Mouse (Mus musculus): Measurements from ENCODE around the gene Tmem138. TPM values are rescaled to one million over a fixed set of nuclear protein-coding genes. Genes with fewer than 3 reads are reported as not detected.

The Tmem138 gene
- polyA plus RNA-seq, 1 experiment = 16.0 TPM

DNA sequence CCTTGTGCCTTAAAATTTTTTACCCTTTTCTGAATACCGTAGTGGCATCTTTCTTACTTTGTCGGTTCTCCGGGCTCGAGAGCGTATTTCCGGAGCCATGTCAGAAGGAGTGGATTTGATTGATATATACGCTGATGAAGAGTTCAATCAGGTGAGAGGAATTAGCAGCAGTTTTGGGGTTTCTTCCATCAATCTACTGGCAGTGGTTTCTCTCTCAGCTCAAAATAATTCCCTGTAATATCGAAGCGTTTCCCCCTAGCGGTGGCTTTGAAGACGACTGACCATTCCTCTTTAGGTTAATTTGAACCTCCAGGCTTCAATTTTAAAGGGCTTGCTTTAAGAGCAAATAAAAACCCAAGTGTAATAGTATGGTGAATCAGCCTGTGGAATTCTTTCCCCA is 51.3 kb downstream of the Tmem138 start, which contains the start of gene Sdhaf2:
Gene Sdhaf2, minus strand, starts transcription at position 233 of the 400 bp plus-strand sequence.
- Histone ChIP-seq H3ac (ENCODE audit: control insufficient read depth, insufficient read length) (peak within 1 kb of the TSS; percentile 91), H3K4me3 (peak within 1 kb of the TSS; percentile 62), H3K27me3 (ENCODE audit: control insufficient read depth, insufficient read depth, insufficient read length) (no peaks in the 10 kb centered on the region), H3K36me3 (ENCODE audit: control insufficient read depth, insufficient read depth) (peaks cover 23% of the 10 kb centered on the region), H3K4me2 (ENCODE audit: low read depth) (peak within 1 kb of the TSS; percentile 87), H3K79me2 (ENCODE audit: control insufficient read depth, insufficient read depth) (peaks cover 84% of the 10 kb centered on the region)
- TF ChIP-seq TCF3 (IDR thresholded peaks at IDR 0.05; ENCODE audit: insufficient read length, low read depth) = no peak

DNA sequence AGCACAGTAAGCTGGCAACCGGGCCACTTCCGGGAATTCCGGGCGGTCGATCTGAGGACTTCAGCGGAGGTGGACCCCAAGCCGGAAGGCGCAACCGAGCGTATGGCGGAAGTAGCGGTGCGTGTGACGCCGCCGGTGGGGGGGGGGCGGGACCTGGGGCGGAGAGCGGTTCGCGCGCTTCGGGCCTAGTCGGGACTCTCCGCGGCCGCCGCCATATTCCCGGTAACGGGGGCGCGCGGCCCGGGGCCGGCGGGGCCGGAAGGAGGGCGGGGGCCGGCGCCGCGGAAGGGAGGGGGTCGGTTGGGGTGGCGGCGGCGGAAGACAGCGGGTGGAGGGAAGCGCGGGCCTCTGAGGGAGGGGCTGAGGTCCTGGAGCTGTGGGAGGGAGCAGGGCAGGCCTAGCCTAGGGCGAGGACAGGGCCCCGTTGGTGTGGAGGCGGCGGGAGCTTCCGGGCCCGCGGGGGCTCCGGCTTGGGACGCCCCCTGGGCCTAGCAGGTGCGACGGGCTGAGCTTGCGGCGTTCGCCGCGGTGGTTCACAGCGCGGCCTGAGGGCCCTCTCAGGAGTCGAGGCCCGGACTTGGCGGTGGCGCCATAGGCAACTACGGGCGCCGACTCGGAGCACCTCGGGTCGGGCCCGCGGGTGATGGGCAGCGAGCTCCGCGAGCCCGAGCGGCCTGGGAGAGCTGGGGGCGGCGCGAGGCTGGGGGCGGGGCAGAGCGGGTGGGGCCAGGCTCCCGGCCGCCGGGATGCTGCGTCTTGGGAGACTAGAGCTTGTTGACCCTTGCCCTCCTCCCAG is 51.9 kb downstream of the Tmem138 start, which contains the start of gene Cpsf7:
Gene Cpsf7, plus strand, starts transcription at position 161 of the 796 bp plus-strand sequence.
- Histone ChIP-seq H3K27me3 (ENCODE audit: control insufficient read depth, insufficient read depth, insufficient read length) (no peaks in the 10 kb centered on the region), H3K4me2 (ENCODE audit: low read depth) (peak within 1 kb of the TSS; percentile 87), H3K36me3 (ENCODE audit: control insufficient read depth, insufficient read depth) (peaks cover 17% of the 10 kb centered on the region), H3K4me3 (peak within 1 kb of the TSS; percentile 62), H3ac (ENCODE audit: control insufficient read depth, insufficient read length) (peak within 1 kb of the TSS; percentile 91), H3K79me2 (ENCODE audit: control insufficient read depth, insufficient read depth) (peaks cover 84% of the 10 kb centered on the region)
- TF ChIP-seq SRF (IDR thresholded peaks at IDR 0.05; ENCODE audit: control insufficient read depth, insufficient read length, low read depth) (no peak), MAX (IDR thresholded peaks at IDR 0.05; ENCODE audit: low read depth) (no peak), POLR2A (IDR thresholded peaks at IDR 0.05; ENCODE audit: insufficient read length, low read depth) (peak; percentile 43), POLR2AphosphoS2 (IDR thresholded peaks at IDR 0.05; ENCODE audit: insufficient read length, low read depth) (peak; percentile 39), MYOD1 (IDR thresholded peaks at IDR 0.05; ENCODE audit: control insufficient read depth in 1 of 3, insufficient read length in 2 of 3, low read depth in 2 of 3) (no peak), TCF3 (IDR thresholded peaks at IDR 0.05; ENCODE audit: insufficient read length, low read depth) (no peak), MYOG (IDR thresholded peaks at IDR 0.05; ENCODE audit: control insufficient read depth in 1 of 3, insufficient read depth in 1 of 3, insufficient read length in 2 of 3, low read depth in 2 of 3) (no peak)

DNA sequence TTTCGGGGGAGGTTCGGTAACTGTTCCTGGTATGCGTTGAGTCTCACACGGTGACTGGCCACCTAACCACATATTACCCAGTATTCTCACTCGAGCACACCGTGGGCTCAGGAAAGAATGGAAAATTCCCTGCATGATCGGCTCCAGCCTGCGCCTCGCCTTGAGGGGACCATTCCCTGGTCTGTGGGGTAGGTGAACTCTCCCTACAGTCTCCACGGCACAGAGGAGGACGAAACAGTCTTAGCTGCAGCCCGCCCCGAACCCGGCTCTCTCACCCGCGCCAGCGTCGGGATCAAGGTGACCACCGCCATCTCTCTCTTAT is 52.4 kb downstream of the Tmem138 start:
- Histone ChIP-seq H3K4me2 (ENCODE audit: low read depth) (peak overlapping the region; percentile 60), H3K79me2 (ENCODE audit: control insufficient read depth, insufficient read depth) (peaks cover 84% of the 10 kb centered on the region), H3K27me3 (ENCODE audit: control insufficient read depth, insufficient read depth, insufficient read length) (no peaks in the 10 kb centered on the region), H3K4me3 (peak overlapping the region; percentile 62), H3K36me3 (ENCODE audit: control insufficient read depth, insufficient read depth) (peaks cover 14% of the 10 kb centered on the region), H3ac (ENCODE audit: control insufficient read depth, insufficient read length) (peak overlapping the region; percentile 91)
- TF ChIP-seq MAX (IDR thresholded peaks at IDR 0.05; ENCODE audit: low read depth) = no peak
- TF ChIP-seq SRF (IDR thresholded peaks at IDR 0.05; ENCODE audit: control insufficient read depth, insufficient read length, low read depth) = peak; percentile 29
- TF ChIP-seq USF1 (IDR thresholded peaks at IDR 0.05; ENCODE audit: low read depth) = no peak

DNA sequence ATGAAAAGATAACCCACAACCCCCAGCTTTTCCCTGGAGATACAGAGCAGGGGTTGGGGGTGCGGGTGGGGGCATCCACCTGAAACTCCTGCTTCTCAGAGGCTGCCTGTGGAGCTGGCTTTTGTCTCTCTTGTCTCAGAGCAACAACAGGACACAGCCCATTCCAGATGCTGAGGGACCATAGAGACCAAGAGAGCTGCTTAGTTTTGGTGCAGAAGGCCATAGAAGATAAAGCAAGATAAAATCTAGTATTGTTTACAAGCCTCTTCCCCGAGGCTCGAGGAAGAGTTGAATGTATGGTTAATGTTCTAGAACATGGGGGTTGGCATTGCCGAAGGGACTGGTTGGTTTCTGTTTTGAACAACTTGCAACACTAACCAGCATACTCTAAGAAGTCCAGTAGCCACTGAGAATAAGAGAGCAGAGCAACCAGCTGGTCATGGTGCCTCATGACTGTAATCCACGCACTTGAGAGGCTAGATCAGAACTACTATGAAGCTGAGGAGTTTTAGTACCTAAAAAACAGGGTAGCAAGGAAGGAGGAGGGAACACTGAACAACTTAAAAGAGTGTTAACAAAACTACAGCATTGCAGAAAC is 53.6 kb downstream of the Tmem138 start:
- TF ChIP-seq MAX (IDR thresholded peaks at IDR 0.05; ENCODE audit: low read depth) = no peak
- TF ChIP-seq E2F4 (IDR thresholded peaks at IDR 0.05; ENCODE audit: insufficient read depth) = no peak
- Histone ChIP-seq H3K27me3 (ENCODE audit: control insufficient read depth, insufficient read depth, insufficient read length) (no peaks in the 10 kb centered on the region), H3K4me3 (peak overlapping the region; percentile 62), H3ac (ENCODE audit: control insufficient read depth, insufficient read length) (no peak overlapping the region), H3K4me2 (ENCODE audit: low read depth) (peak overlapping the region; percentile 60), H3K36me3 (ENCODE audit: control insufficient read depth, insufficient read depth) (peaks cover 3% of the 10 kb centered on the region), H3K79me2 (ENCODE audit: control insufficient read depth, insufficient read depth) (peaks cover 77% of the 10 kb centered on the region)

DNA sequence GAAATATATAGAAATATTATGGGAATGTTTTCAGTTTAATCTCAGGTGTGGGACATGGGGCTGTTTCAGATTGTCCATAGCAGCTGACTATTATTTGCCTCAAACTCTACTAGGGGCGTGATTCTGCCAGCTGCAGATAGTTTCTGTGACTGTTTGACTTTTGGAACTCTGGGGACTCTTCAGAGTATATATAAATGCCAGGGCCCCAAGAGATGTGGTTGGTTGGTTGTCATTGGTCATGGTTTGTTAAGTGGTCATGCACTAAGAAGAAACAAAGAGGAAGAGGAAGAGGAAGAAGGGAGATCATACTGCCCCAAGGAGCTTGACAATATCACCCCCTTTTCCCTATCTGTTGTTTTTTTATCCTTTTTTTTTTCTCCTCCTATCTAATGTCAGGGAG is 55.2 kb downstream of the Tmem138 start:
- H3K27me3 ChIP-seq (ENCODE audit: control insufficient read depth, insufficient read depth, insufficient read length) = no peaks in the 10 kb centered on the region
- H3K79me2 ChIP-seq (ENCODE audit: control insufficient read depth, insufficient read depth) = peaks cover 65% of the 10 kb centered on the region
- peaks cover 10% of the 10 kb centered on the region for H3K36me3 ChIP-seq (ENCODE audit: control insufficient read depth, insufficient read depth)
- TF ChIP-seq TCF3 (IDR thresholded peaks at IDR 0.05; ENCODE audit: insufficient read length, low read depth) = no peak
- H3ac ChIP-seq (ENCODE audit: control insufficient read depth, insufficient read length) = no peak overlapping the region
- H3K4me3 ChIP-seq = no peak overlapping the region
- no peak overlapping the region for H3K4me2 ChIP-seq (ENCODE audit: low read depth)

Other genes starting within 250 kb of the Tmem138 start
- gene Syt7, start 188.3 kb downstream of the Tmem138 start, polyA plus RNA-seq (2012; fragmentation: generic; extraction: Trizol) = 0.42 TPM
- gene Lrrc10b, start 119.9 kb downstream of the Tmem138 start, polyA plus RNA-seq (2012; fragmentation: generic; extraction: Trizol) = 1.3 TPM
- gene Ppp1r32, start 94.4 kb downstream of the Tmem138 start, polyA plus RNA-seq (2012; fragmentation: generic; extraction: Trizol) = 0.11 TPM
- gene Cpsf7, start 52.1 kb downstream of the Tmem138 start, polyA plus RNA-seq (2012; fragmentation: generic; extraction: Trizol) = 23.4 TPM
- gene Sdhaf2, start 51.2 kb downstream of the Tmem138 start, polyA plus RNA-seq (2012; fragmentation: generic; extraction: Trizol) = 36.3 TPM
- gene Tmem216, start 21.1 kb downstream of the Tmem138 start, polyA plus RNA-seq (2012; fragmentation: generic; extraction: Trizol) = 12.9 TPM
- 21.7 TPM for gene Cyb561a3, start 190 bp downstream of the Tmem138 start, polyA plus RNA-seq (2012; fragmentation: generic; extraction: Trizol)
- 571 TPM for gene Ddb1, start 28.0 kb upstream of the Tmem138 start, polyA plus RNA-seq (2012; fragmentation: generic; extraction: Trizol)
- gene Tkfc, start 28.3 kb upstream of the Tmem138 start, polyA plus RNA-seq (2012; fragmentation: generic; extraction: Trizol) = 16.7 TPM
- gene Vwce, start 56.9 kb upstream of the Tmem138 start, polyA plus RNA-seq (2012; fragmentation: generic; extraction: Trizol) = 0.05 TPM
- 0.04 TPM for gene Pga5, start 100.7 kb upstream of the Tmem138 start, polyA plus RNA-seq (2012; fragmentation: generic; extraction: Trizol)
- gene Vps37c, start 111.4 kb upstream of the Tmem138 start, polyA plus RNA-seq (2012; fragmentation: generic; extraction: Trizol) = 30.2 TPM
- not detected for gene Cd5, start 161.6 kb upstream of the Tmem138 start, polyA plus RNA-seq (2012; fragmentation: generic; extraction: Trizol)